Comparison of ENCODE assay signal across 11 mouse cellular contexts in the genomic region with DNA sequence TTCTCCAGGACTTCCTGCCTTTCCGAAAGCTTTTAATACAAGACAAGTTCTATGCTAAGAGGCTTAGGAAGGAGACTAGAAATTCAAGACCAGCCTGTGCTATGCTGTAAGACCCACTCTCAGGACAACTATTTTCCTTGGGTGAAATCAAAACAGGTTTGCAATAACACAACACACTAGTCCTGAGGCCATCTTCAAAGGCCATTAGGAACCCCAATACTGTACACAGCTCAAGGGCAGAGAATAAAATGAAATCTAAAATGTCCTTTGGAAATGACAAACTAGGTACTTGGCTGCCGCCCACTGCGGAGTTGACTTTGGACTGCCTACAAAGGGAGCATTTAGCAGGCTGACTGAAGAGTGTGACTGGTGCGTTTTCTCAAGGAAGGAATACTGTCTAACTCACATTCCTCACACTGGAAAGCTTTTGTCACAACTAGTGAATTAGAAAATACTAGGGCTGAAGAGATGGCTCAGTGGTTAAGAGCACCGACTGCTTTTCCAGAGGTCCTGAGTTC. TPM values are rescaled to one million over a fixed set of nuclear protein-coding genes. Genes with fewer than 3 reads are reported as not detected.
DNase-seq lines count a peak whose midpoint lies in the region; ATAC-seq and TF ChIP-seq lines count a peak whose summit lies in the region.
"Had no signal": no experiment of that assay in that cellular context is flagged by ENCODE, and none has a peak within 500 bp of the region (broad histone marks: within the 10 kb centered on the region; RNA-seq: fewer than 3 reads in every experiment).

No protein-coding gene starts in this region.

- TF ChIP-seq CTCF in kidney, adult 2 months (conservative IDR thresholded peaks at IDR 0.05; ENCODE audit: insufficient read depth, insufficient read length, low read depth, low read length), result no peak

- no peak overlapping the region for H3K4me3 ChIP-seq in hindbrain, embryonic 13.5 days
- no peak overlapping the region for H3K4me3 ChIP-seq in hindbrain, embryonic 14.5 days (replicated peaks; ENCODE audit: low read length)
- no peak overlapping the region for H3K4me3 ChIP-seq in neural tube, embryonic 13.5 days
- no peak overlapping the region for H3K4me3 ChIP-seq in neural tube, embryonic 15.5 days (replicated peaks)
- H3K4me3 ChIP-seq in kidney, adult 2 months (ENCODE audit: insufficient read depth, low read depth, low read length), result no peak overlapping the region
- H3K4me3 ChIP-seq: erythroblast, embryonic 14.5 days; myocyte had no signal

- ATAC-seq in hindbrain, embryonic 13.5 days (ENCODE audit: low FRiP score), result no peak
- no peak for ATAC-seq in hindbrain, embryonic 14.5 days (ENCODE audit: low FRiP score)
- no peak for ATAC-seq in neural tube, embryonic 13.5 days (ENCODE audit: low read depth)
- ATAC-seq in neural tube, embryonic 15.5 days (ENCODE audit: low FRiP score), result no peak
- ATAC-seq: inflammation-experienced regulatory T-cells, adult 6 months had no signal

- no peak for TF ChIP-seq POLR2A in kidney, adult 2 months (IDR thresholded peaks at IDR 0.05; ENCODE audit: low read depth, low read length)

- no peaks in the 10 kb centered on the region for H3K27me3 ChIP-seq in hindbrain, embryonic 13.5 days
- no peaks in the 10 kb centered on the region for H3K27me3 ChIP-seq in hindbrain, embryonic 14.5 days (ENCODE audit: control insufficient read depth, insufficient read depth, low read length)
- H3K27me3 ChIP-seq in neural tube, embryonic 13.5 days, result no peaks in the 10 kb centered on the region
- no peaks in the 10 kb centered on the region for H3K27me3 ChIP-seq in neural tube, embryonic 15.5 days (replicated peaks)
- H3K27me3 ChIP-seq in kidney, adult 2 months (replicated peaks; ENCODE audit: control insufficient read depth, insufficient read depth, low read length), result no peaks in the 10 kb centered on the region

- 88% methylated on average over 5 of the region's 5 CpGs for WGBS in hindbrain, embryonic 13.5 days
- 94% methylated on average over 5 of the region's 5 CpGs for WGBS in hindbrain, embryonic 14.5 days
- WGBS in neural tube, embryonic 13.5 days, result 92% methylated on average over 5 of the region's 5 CpGs
- WGBS in neural tube, embryonic 15.5 days, result 90% methylated on average over 5 of the region's 5 CpGs
- WGBS in kidney, adult 2 months, result 44% methylated on average over 5 of the region's 5 CpGs

- H3K9ac ChIP-seq in hindbrain, embryonic 13.5 days, result no peak overlapping the region
- no peak overlapping the region for H3K9ac ChIP-seq in hindbrain, embryonic 14.5 days
- H3K9ac ChIP-seq in neural tube, embryonic 13.5 days, result no peak overlapping the region
- no peak overlapping the region for H3K9ac ChIP-seq in neural tube, embryonic 15.5 days (replicated peaks)

- no peak overlapping the region for H3K4me2 ChIP-seq in hindbrain, embryonic 13.5 days
- no peak overlapping the region for H3K4me2 ChIP-seq in hindbrain, embryonic 14.5 days (replicated peaks)
- no peak overlapping the region for H3K4me2 ChIP-seq in neural tube, embryonic 13.5 days
- H3K4me2 ChIP-seq in neural tube, embryonic 15.5 days, result no peak overlapping the region

- DNase-seq in hindbrain, embryonic 14.5 days (ENCODE audit: low spot score), result no peak
- DNase-seq in kidney, adult 2 months, result peak; percentile 81
- no peak for DNase-seq in cerebellum, postnatal 25 days
- no peak for DNase-seq in thymus, postnatal 36 days
- DNase-seq: liver had no signal

- peaks cover 88% of the 10 kb centered on the region for H3K36me3 ChIP-seq in hindbrain, embryonic 13.5 days
- H3K36me3 ChIP-seq in hindbrain, embryonic 14.5 days (replicated peaks; ENCODE audit: control insufficient read depth, insufficient read depth), result peaks cover 98% of the 10 kb centered on the region
- H3K36me3 ChIP-seq in neural tube, embryonic 13.5 days, result peaks cover 90% of the 10 kb centered on the region
- peaks cover 76% of the 10 kb centered on the region for H3K36me3 ChIP-seq in neural tube, embryonic 15.5 days
- peaks cover 3% of the 10 kb centered on the region for H3K36me3 ChIP-seq in kidney, adult 2 months (ENCODE audit: control insufficient read depth, insufficient read depth, low read length)

- no peaks in the 10 kb centered on the region for H3K9me3 ChIP-seq in hindbrain, embryonic 13.5 days
- H3K9me3 ChIP-seq in hindbrain, embryonic 14.5 days (ENCODE audit: control insufficient read depth, low read length), result no peaks in the 10 kb centered on the region
- H3K9me3 ChIP-seq in neural tube, embryonic 13.5 days, result no peaks in the 10 kb centered on the region
- no peaks in the 10 kb centered on the region for H3K9me3 ChIP-seq in neural tube, embryonic 15.5 days (replicated peaks)

- 0 out of 2 replicates have a peak overlapping the region, but pooled peaks have one; percentile 2 for H3K27ac ChIP-seq in hindbrain, embryonic 13.5 days
- no peak overlapping the region for H3K27ac ChIP-seq in hindbrain, embryonic 14.5 days
- H3K27ac ChIP-seq in neural tube, embryonic 13.5 days (replicated peaks), result peak overlapping the region; percentile 13; the same call in 1 of the 2 replicates
- H3K27ac ChIP-seq in neural tube, embryonic 15.5 days (replicated peaks), result no peak overlapping the region
- peak overlapping the region; percentile 96 for H3K27ac ChIP-seq in kidney, adult 2 months (ENCODE audit: insufficient read depth, low read depth, low read length)

- no peaks in the 10 kb centered on the region for H3K4me1 ChIP-seq in hindbrain, embryonic 13.5 days (replicated peaks)
- no peaks in the 10 kb centered on the region for H3K4me1 ChIP-seq in hindbrain, embryonic 14.5 days (replicated peaks; ENCODE audit: control insufficient read depth, insufficient read depth, low read length)
- no peaks in the 10 kb centered on the region for H3K4me1 ChIP-seq in neural tube, embryonic 13.5 days (replicated peaks)
- H3K4me1 ChIP-seq in neural tube, embryonic 15.5 days, result no peaks in the 10 kb centered on the region
- H3K4me1 ChIP-seq in kidney, adult 2 months (ENCODE audit: control insufficient read depth, insufficient read depth, low read length), result peaks cover 17% of the 10 kb centered on the region; the same call in 1 of the 2 replicates

RNA-seq across cellular contexts. Expression of a gene that starts 16.5 kb away (rescaled TPM):
- polyA plus RNA-seq in hindbrain, embryonic 13.5 days (2015; fragmentation: Nextera tagmentation; extraction: Ambion mirVana), result 38.7 and 38.9 TPM in 2 replicates
- 37.7 and 39.5 TPM in 2 replicates for polyA plus RNA-seq in hindbrain, embryonic 14.5 days (2014; fragmentation: Nextera tagmentation; extraction: Ambion mirVana)
- 37.0 and 46.0 TPM in 2 replicates for polyA plus RNA-seq in neural tube, embryonic 13.5 days (2015; fragmentation: Nextera tagmentation; extraction: Ambion mirVana)
- 37.3 and 37.5 TPM in 2 replicates for polyA plus RNA-seq in neural tube, embryonic 15.5 days (2015; fragmentation: Nextera tagmentation; extraction: Ambion mirVana)
- polyA plus RNA-seq in kidney, adult 2 months (2012; rRNA removed), result 15.9 and 16.6 TPM in 2 replicates

RNA-seq across cellular contexts. Expression of a gene that starts 21.6 kb away (rescaled TPM):
- 141 and 144 TPM in 2 replicates for polyA plus RNA-seq in hindbrain, embryonic 13.5 days (2015; fragmentation: Nextera tagmentation; extraction: Ambion mirVana)
- 165 and 181 TPM in 2 replicates for polyA plus RNA-seq in hindbrain, embryonic 14.5 days (2014; fragmentation: Nextera tagmentation; extraction: Ambion mirVana)
- 134 and 143 TPM in 2 replicates for polyA plus RNA-seq in neural tube, embryonic 13.5 days (2015; fragmentation: Nextera tagmentation; extraction: Ambion mirVana)
- polyA plus RNA-seq in neural tube, embryonic 15.5 days (2015; fragmentation: Nextera tagmentation; extraction: Ambion mirVana), result 124 and 134 TPM in 2 replicates
- polyA plus RNA-seq in kidney, adult 2 months (2012; rRNA removed), result 15.2 and 21.0 TPM in 2 replicates

Comparison
In these comparisons a context has a peak if more than half of its experiments do, and no peak if none do; other contexts are left out.
1. H3K27ac ChIP-seq: peak in hindbrain, embryonic 13.5 days (single experiment), neural tube, embryonic 13.5 days (single experiment) and kidney, adult 2 months (single experiment); none in hindbrain, embryonic 14.5 days (single experiment) and neural tube, embryonic 15.5 days (single experiment).